Mouse (Mus musculus) thymus, postnatal 10 days (tissue): ENCODE measurements around the gene Sv2b.

Experiments used
- DNase-seq, 2 experiments: peaks; one replicate each; pipeline ENCODE4 v3.0.0; 2021; ENCODE audit warnings: low spot score in 2 of 2

Gene Sv2b

GRCm38 (mm10) chr7:75292246-75292645, 16.8 kb downstream of the Sv2b start:
- no peak for DNase-seq

- DNase-seq, result no peak
Measured at GRCm38 (mm10) chr7:75290554-75290953, 18.5 kb downstream of the Sv2b start.

GRCm38 (mm10) chr7:75287237-75287636, 21.8 kb downstream of the Sv2b start:
- no peak for DNase-seq

GRCm38 (mm10) chr7:75282951-75283350, 26.1 kb downstream of the Sv2b start:
- no peak for DNase-seq

- no peak for DNase-seq
Measured at GRCm38 (mm10) chr7:75282080-75282650, 26.9 kb downstream of the Sv2b start.

GRCm38 (mm10) chr7:75281106-75281505, 28.0 kb downstream of the Sv2b start:
- no peak for DNase-seq

GRCm38 (mm10) chr7:75277847-75278246, 31.2 kb downstream of the Sv2b start:
- no peak for DNase-seq

GRCm38 (mm10) chr7:75276739-75277138, 32.3 kb downstream of the Sv2b start:
- no peak for DNase-seq

GRCm38 (mm10) chr7:75274518-75274917, 34.5 kb downstream of the Sv2b start:
- DNase-seq, result no peak

- DNase-seq, result no peak
Measured at GRCm38 (mm10) chr7:75273633-75274032, 35.4 kb downstream of the Sv2b start.

GRCm38 (mm10) chr7:75271921-75272381, 37.1 kb downstream of the Sv2b start:
- no peak for DNase-seq

- no peak for DNase-seq
Measured at GRCm38 (mm10) chr7:75271306-75271705, 37.8 kb downstream of the Sv2b start.

GRCm38 (mm10) chr7:75267236-75267635, 41.8 kb downstream of the Sv2b start:
- DNase-seq, result no peak

- no peak for DNase-seq
Measured at GRCm38 (mm10) chr7:75265241-75265640, 43.8 kb downstream of the Sv2b start.

GRCm38 (mm10) chr7:75259945-75260344, 49.1 kb downstream of the Sv2b start:
- DNase-seq, result no peak

- no peak for DNase-seq
Measured at GRCm38 (mm10) chr7:75253611-75254250, 55.3 kb downstream of the Sv2b start.

GRCm38 (mm10) chr7:75240754-75241507, 68.1 kb downstream of the Sv2b start:
- no peak for DNase-seq

GRCm38 (mm10) chr7:75236386-75236785, 72.7 kb downstream of the Sv2b start:
- no peak for DNase-seq

- no peak for DNase-seq
Measured at GRCm38 (mm10) chr7:75224206-75224605, 84.9 kb downstream of the Sv2b start.

GRCm38 (mm10) chr7:75222704-75223431, 86.2 kb downstream of the Sv2b start:
- DNase-seq, result no peak

GRCm38 (mm10) chr7:75220786-75221185, 88.3 kb downstream of the Sv2b start:
- DNase-seq, result no peak

- DNase-seq, result no peak
Measured at GRCm38 (mm10) chr7:75220296-75220695, 88.8 kb downstream of the Sv2b start.
